Mouse (Mus musculus) intestine, postnatal 0 days (tissue): Measurements from ENCODE around the gene Aimp1. TPM values are rescaled to one million over a fixed set of nuclear protein-coding genes. Genes with fewer than 3 reads are reported as not detected.

ENCODE experiments used
- ATAC-seq: fragments of 200-750 bp; cut with Nextera tagmentation; 2 replicates; pipeline ENCODE4 v1.8.0; 2017; ENCODE audit warnings: mild to moderate bottlenecking, moderate TSS enrichment, moderate library complexity
- H3K27ac ChIP-seq: fragments of 300-500 bp; sonication (generic); 2 replicates; pipeline ENCODE4 v1.5.1; 2014; ENCODE audit warnings: mild to moderate bottlenecking, low read depth, low read length, moderate library complexity
- H3K27me3 ChIP-seq: fragments of 300-500 bp; sonication (generic); replicated peaks from 2 replicates; pipeline ENCODE4 v1.6.1; 2014; ENCODE audit warnings: low read length, mixed read lengths; ENCODE audit not compliant: control insufficient read depth, insufficient read depth
- H3K36me3 ChIP-seq: fragments of 300-500 bp; sonication (generic); 2 replicates; pipeline ENCODE4 v1.6.1; 2014; ENCODE audit warnings: mild to moderate bottlenecking, moderate library complexity; ENCODE audit not compliant: control insufficient read depth, insufficient read depth
- H3K4me1 ChIP-seq: fragments of 300-500 bp; sonication (generic); replicated peaks from 2 replicates; pipeline ENCODE4 v1.6.1; 2014; ENCODE audit warnings: antibody characterized with exemption, low read length, mixed read lengths; ENCODE audit not compliant: control insufficient read depth, insufficient read depth
- H3K4me2 ChIP-seq: fragments of 300-500 bp; sonication (generic); replicated peaks from 2 replicates; pipeline ENCODE4 v1.6.1; 2014; ENCODE audit warnings: low read depth, mild to moderate bottlenecking, moderate library complexity
- H3K4me3 ChIP-seq: fragments of 300-500 bp; sonication (generic); 2 replicates; pipeline ENCODE4 v1.5.1; 2014; ENCODE audit warnings: low read depth, low read length
- H3K9ac ChIP-seq: fragments of 300-500 bp; sonication (generic); 2 replicates; pipeline ENCODE4 v1.6.1; 2014; ENCODE audit warnings: mild to moderate bottlenecking, low read depth, low read length
- H3K9me3 ChIP-seq: fragments of 300-500 bp; sonication (generic); 2 replicates; pipeline ENCODE4 v1.6.1; 2016; ENCODE audit warnings: mixed run types; ENCODE audit not compliant: control insufficient read depth
- CTCF ChIP-seq: sonication (generic); IDR thresholded peaks from 2 replicates; pipeline ENCODE4 v1.5.1; 2016; ENCODE audit warnings: low read depth, mild to moderate bottlenecking, control low read depth, antibody characterized with exemption, moderate library complexity
- WGBS: fragments of 180-500 bp; shearing (Covaris S2); extraction: QIAGEN DNeasy Blood & Tissue Kit; methylation state at CpG from one replicate; pipeline ENCODE4 v1.1.7; 2014; 5-methylcytosine and 5-hydroxymethylcytosine counted together
- polyA plus RNA-seq: library from polyadenylated mRNA; unstranded; fragments of >200 nt; fragmentation: Nextera tagmentation; extraction: Ambion mirVana; gene quantifications from 2 replicates; pipeline ENCODE4 v1.2.1, GENCODE M21; 2015

The Aimp1 gene
- polyA plus RNA-seq, result 73.0 and 75.4 TPM in 2 replicates

DNA sequence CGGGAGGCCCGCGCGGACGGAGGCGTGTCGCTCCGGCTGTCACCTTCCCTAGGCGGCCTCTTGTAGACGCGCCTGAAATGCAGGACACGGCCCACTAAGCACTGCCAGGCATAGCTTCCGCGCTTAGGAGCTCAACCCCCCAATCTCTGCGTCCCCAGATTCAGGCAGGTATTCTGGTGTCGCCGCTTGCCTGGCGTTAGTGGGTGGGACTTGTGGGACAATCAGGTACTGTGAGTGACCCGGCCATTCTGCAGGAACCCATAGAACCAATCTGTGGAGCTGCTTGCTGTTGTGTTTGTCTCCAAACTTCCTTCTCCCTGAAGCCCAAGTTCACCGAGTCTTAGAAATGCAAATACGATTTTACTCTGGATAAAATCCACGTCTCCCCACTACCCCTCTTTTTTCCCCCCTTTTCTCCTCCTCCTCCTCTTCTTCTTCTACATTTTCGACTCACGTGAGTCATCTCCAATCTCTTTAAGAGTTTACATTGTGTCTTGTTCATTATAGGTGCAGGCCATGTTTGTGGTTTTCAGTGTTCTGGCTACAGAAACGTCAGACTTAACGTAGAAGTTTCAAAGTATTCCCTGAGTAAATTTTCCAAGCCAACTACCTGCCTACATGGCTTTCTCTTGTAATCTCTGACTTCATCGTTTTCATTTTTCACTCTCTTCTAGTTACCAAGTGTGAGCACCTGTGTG lies at the start of gene Aimp1:
Gene Aimp1, minus strand, starts transcription at position 140 of the 698 bp plus-strand sequence.
- H3K9ac ChIP-seq, result peak within 1 kb of the TSS; percentile 74
- H3K4me3 ChIP-seq, result peak within 1 kb of the TSS; percentile 78
- no peak for ATAC-seq
- no peak for TF ChIP-seq CTCF
- H3K4me1 ChIP-seq, result 0 out of 2 replicates have a peak, but pooled peaks cover 7% of the 10 kb centered on the region
- H3K27ac ChIP-seq, result peak within 1 kb of the TSS; percentile 87
- H3K27me3 ChIP-seq, result no peaks in the 10 kb centered on the region
- peak within 1 kb of the TSS; percentile 74 for H3K4me2 ChIP-seq
- H3K36me3 ChIP-seq, result 0 out of 2 replicates have a peak, but pooled peaks cover 4% of the 10 kb centered on the region
- WGBS, result under 1% methylated on average over 27 of the region's 27 CpGs
- no peaks in the 10 kb centered on the region for H3K9me3 ChIP-seq

DNA sequence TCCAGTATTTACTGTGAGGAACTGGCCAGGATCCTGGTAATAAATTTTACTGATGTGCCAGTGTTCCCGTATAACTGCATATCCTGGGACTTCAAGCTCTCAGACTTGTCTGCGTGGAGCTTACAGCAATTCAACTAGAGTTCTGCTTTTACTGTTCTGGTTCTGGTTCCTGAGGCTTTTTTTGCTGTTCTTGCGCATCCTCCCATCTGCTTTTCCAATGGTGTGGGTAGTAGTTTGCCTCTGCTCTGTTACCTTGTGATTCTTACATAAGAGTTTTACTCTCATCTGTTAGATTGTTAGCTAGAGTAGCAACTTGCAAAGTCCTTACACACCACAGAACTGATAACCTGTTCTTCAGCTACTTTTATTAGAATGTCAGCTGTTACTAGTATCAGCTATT lies 40.2 kb upstream of the Aimp1 start:
- Histone ChIP-seq H3K36me3 (peaks cover 35% of the 10 kb centered on the region), H3K9me3 (no peaks in the 10 kb centered on the region), H3K27ac (no peak overlapping the region), H3K4me2 (no peak overlapping the region), H3K27me3 (no peaks in the 10 kb centered on the region), H3K4me3 (no peak overlapping the region), H3K4me1 (no peaks in the 10 kb centered on the region), H3K9ac (no peak overlapping the region)
- TF ChIP-seq CTCF, result no peak
- ATAC-seq, result no peak
- 90% methylated on average over 3 of the region's 3 CpGs for WGBS

GRCm38 (mm10) chr3:132717316-132717715 lies 33.1 kb upstream of the Aimp1 start:
- Histone ChIP-seq H3K27ac (no peak overlapping the region), H3K4me1 (no peaks in the 10 kb centered on the region), H3K4me2 (no peak overlapping the region), H3K9me3 (no peaks in the 10 kb centered on the region), H3K4me3 (no peak overlapping the region), H3K36me3 (peaks cover 14% of the 10 kb centered on the region; the same call in 1 of the 2 replicates), H3K9ac (no peak overlapping the region), H3K27me3 (no peaks in the 10 kb centered on the region)
- TF ChIP-seq CTCF, result no peak
- no peak for ATAC-seq
- WGBS, result 96% methylated on average over 4 of the region's 4 CpGs

DNA sequence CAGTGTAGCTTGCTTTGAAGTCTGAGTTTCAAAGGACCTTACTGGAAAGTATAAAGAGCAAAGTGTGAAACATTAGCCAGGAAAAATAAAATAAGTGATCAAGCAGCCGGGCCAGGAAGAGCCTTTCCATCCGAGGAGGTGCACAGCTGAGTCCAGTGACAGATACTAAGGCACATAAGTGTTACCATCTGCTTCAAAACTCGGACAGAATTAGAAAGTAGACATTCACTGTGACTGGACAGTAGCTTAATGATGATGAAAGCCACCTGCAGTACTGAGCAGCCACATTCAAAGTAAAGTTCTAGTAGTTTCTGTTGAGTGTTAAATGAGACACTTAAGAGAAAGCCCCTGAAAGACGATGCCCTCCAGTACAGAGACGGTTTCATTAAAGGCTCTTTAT lies 29.7 kb upstream of the Aimp1 start:
- no peaks in the 10 kb centered on the region for H3K4me1 ChIP-seq
- no peak overlapping the region for H3K4me3 ChIP-seq
- ATAC-seq, result no peak
- no peaks in the 10 kb centered on the region for H3K27me3 ChIP-seq
- H3K36me3 ChIP-seq, result peaks cover 4% of the 10 kb centered on the region; the same call in 1 of the 2 replicates
- no peak overlapping the region for H3K4me2 ChIP-seq
- no peaks in the 10 kb centered on the region for H3K9me3 ChIP-seq
- TF ChIP-seq CTCF, result no peak
- no peak overlapping the region for H3K9ac ChIP-seq
- no peak overlapping the region for H3K27ac ChIP-seq
- WGBS, result 71% methylated on average over 5 of the region's 5 CpGs

GRCm38 (mm10) chr3:132706977-132707376 lies 22.8 kb upstream of the Aimp1 start:
- TF ChIP-seq CTCF, result 0 out of 2 replicates have a peak, but pooled peaks have one; percentile 8
- Histone ChIP-seq H3K4me2 (no peak overlapping the region), H3K9ac (no peak overlapping the region), H3K27me3 (no peaks in the 10 kb centered on the region), H3K27ac (no peak overlapping the region), H3K9me3 (no peaks in the 10 kb centered on the region), H3K4me3 (no peak overlapping the region), H3K36me3 (no peaks in the 10 kb centered on the region; the same call in 1 of the 2 replicates), H3K4me1 (no peaks in the 10 kb centered on the region)
- no peak for ATAC-seq
- WGBS, result 83% methylated on average over 4 of the region's 4 CpGs

DNA sequence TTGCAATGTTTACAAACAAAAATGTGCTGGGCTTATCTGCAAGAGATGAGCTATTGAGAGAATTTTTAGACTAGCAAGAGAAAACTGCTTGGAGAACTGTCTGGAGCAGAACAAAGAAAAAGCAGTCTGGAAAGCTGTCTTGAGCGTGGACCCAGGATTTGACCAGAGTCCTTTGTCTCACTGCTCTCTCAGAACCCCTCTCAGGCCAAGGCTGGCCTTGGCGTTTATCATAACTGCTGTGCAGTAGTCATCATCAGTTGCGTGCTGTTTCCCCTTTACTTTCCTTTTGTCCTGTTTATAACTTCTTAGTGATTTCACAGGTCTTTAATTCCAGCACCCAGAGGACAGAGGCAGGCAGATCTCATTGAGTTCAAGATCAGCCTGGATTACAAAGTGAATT lies 20.0 kb upstream of the Aimp1 start:
- Histone ChIP-seq H3K9me3 (no peaks in the 10 kb centered on the region), H3K27me3 (no peaks in the 10 kb centered on the region), H3K9ac (no peak overlapping the region), H3K4me2 (no peak overlapping the region), H3K4me1 (no peaks in the 10 kb centered on the region), H3K36me3 (peaks cover 7% of the 10 kb centered on the region; the same call in 1 of the 2 replicates), H3K4me3 (no peak overlapping the region), H3K27ac (no peak overlapping the region)
- WGBS, result 71% methylated on average over 3 of the region's 3 CpGs
- no peak for ATAC-seq
- no peak for TF ChIP-seq CTCF
